Mouse (Mus musculus) hindbrain, embryonic 16.5 days (tissue): ENCODE measurements at regions not wholly inside any gene's neighbourhood (a gene's known extent, or its start where the extent isn't known, plus 50 kb on each side); places are given as distances from the start of the nearest gene placed in this dataset.

Experiments used
- ATAC-seq: fragments of 200-750 bp; cut with Nextera tagmentation; 2 replicates; pipeline ENCODE4 v1.8.0; 2017; ENCODE audit warnings: moderate TSS enrichment, moderate library complexity
- H3K27ac ChIP-seq: fragments of 300-500 bp; sonication (generic); 2 replicates; pipeline ENCODE4 v1.5.1; 2014; ENCODE audit warnings: low read depth, mild to moderate bottlenecking, control low read depth, low read length, moderate library complexity
- H3K27me3 ChIP-seq: fragments of 300-500 bp; sonication (generic); replicated peaks from 2 replicates; pipeline ENCODE4 v1.6.1; 2014; ENCODE audit warnings: low read length; ENCODE audit not compliant: control insufficient read depth, insufficient read depth
- H3K36me3 ChIP-seq: fragments of 300-500 bp; sonication (generic); 2 replicates; pipeline ENCODE4 v1.6.1; 2014; ENCODE audit warnings: mild to moderate bottlenecking, low read length, moderate library complexity, mixed read lengths; ENCODE audit not compliant: control insufficient read depth, insufficient read depth
- H3K4me1 ChIP-seq: fragments of 300-500 bp; sonication (generic); 2 replicates; pipeline ENCODE4 v1.6.1; 2014; ENCODE audit warnings: low read depth, low read length; ENCODE audit not compliant: control insufficient read depth, insufficient read depth
- H3K4me2 ChIP-seq: fragments of 300-500 bp; sonication (generic); 2 replicates; pipeline ENCODE4 v1.6.1; 2014; ENCODE audit warnings: mild to moderate bottlenecking, low read length, control low read depth, moderate library complexity
- H3K4me3 ChIP-seq: fragments of 300-500 bp; sonication (generic); 2 replicates; pipeline ENCODE4 v1.5.1; 2014; ENCODE audit warnings: mild to moderate bottlenecking, low read length, control low read depth, moderate library complexity
- H3K9ac ChIP-seq: fragments of 300-500 bp; sonication (generic); 2 replicates; pipeline ENCODE4 v1.6.1; 2014; ENCODE audit warnings: low read depth, mild to moderate bottlenecking, control low read depth, low read length, moderate library complexity
- H3K9me3 ChIP-seq: fragments of 300-500 bp; sonication (generic); 2 replicates; pipeline ENCODE4 v1.6.1; 2014; ENCODE audit warnings: mild to moderate bottlenecking, low read length, moderate library complexity; ENCODE audit not compliant: control insufficient read depth
- WGBS: fragments of 180-500 bp; shearing (Covaris S2); extraction: QIAGEN DNeasy Blood & Tissue Kit; methylation state at CpG from one replicate; pipeline ENCODE4 v1.1.7; 2014; 5-methylcytosine and 5-hydroxymethylcytosine counted together

GRCm38 (mm10) chr5:118841210-118842016 is 280.9 kb downstream of the Med13l start:
- WGBS, result 83% methylated on average over 21 of the region's 21 CpGs

GRCm38 (mm10) chr5:118842017-118842396 is 281.5 kb downstream of the Med13l start:
- ATAC-seq, result no peak
- H3K4me3 ChIP-seq, result no peak overlapping the region
- no peaks in the 10 kb centered on the region for H3K4me1 ChIP-seq
- H3K36me3 ChIP-seq, result no peaks in the 10 kb centered on the region
- H3K9me3 ChIP-seq, result no peaks in the 10 kb centered on the region
- no peak overlapping the region for H3K9ac ChIP-seq
- WGBS, result 68% methylated on average over 10 of the region's 10 CpGs
- no peaks in the 10 kb centered on the region; the same call in 1 of the 2 replicates for H3K27me3 ChIP-seq
- H3K4me2 ChIP-seq, result no peak overlapping the region
- no peak overlapping the region for H3K27ac ChIP-seq

More at GRCm38 (mm10) chr5:118841210-118842016, 280.9 kb downstream of the Med13l start:
- Histone ChIP-seq H3K9ac (no peak overlapping the region), H3K27ac (no peak overlapping the region), H3K9me3 (no peaks in the 10 kb centered on the region), H3K4me1 (no peaks in the 10 kb centered on the region), H3K36me3 (no peaks in the 10 kb centered on the region), H3K4me3 (no peak overlapping the region), H3K4me2 (no peak overlapping the region), H3K27me3 (no peaks in the 10 kb centered on the region; the same call in 1 of the 2 replicates)
- no peak for ATAC-seq

- no peak overlapping the region for H3K4me3 ChIP-seq
- H3K4me1 ChIP-seq, result no peaks in the 10 kb centered on the region
- no peaks in the 10 kb centered on the region for H3K36me3 ChIP-seq
- H3K27me3 ChIP-seq, result no peaks in the 10 kb centered on the region
- H3K9me3 ChIP-seq, result no peaks in the 10 kb centered on the region
- no peak overlapping the region for H3K27ac ChIP-seq
- no peak for ATAC-seq
- 40% methylated on average over 12 of the region's 12 CpGs for WGBS
- no peak overlapping the region for H3K9ac ChIP-seq
- no peak overlapping the region for H3K4me2 ChIP-seq
Measured at GRCm38 (mm10) chr5:118857001-118857400, 296.5 kb downstream of the Med13l start.

- H3K4me2 ChIP-seq, result no peak overlapping the region
- H3K9ac ChIP-seq, result no peak overlapping the region
- H3K27me3 ChIP-seq, result no peaks in the 10 kb centered on the region
- H3K27ac ChIP-seq, result no peak overlapping the region
- H3K9me3 ChIP-seq, result peaks cover 6% of the 10 kb centered on the region
- no peak for ATAC-seq
- no peaks in the 10 kb centered on the region for H3K36me3 ChIP-seq
- H3K4me3 ChIP-seq, result no peak overlapping the region
- no peaks in the 10 kb centered on the region for H3K4me1 ChIP-seq
- 88% methylated on average over 13 of the region's 13 CpGs for WGBS
Measured at GRCm38 (mm10) chr5:118861143-118861847, 300.8 kb downstream of the Med13l start.

GRCm38 (mm10) chr5:118867511-118867910 is 307.0 kb downstream of the Med13l start:
- Histone ChIP-seq H3K36me3 (no peaks in the 10 kb centered on the region), H3K4me2 (no peak overlapping the region), H3K27ac (no peak overlapping the region), H3K27me3 (no peaks in the 10 kb centered on the region), H3K4me3 (no peak overlapping the region), H3K4me1 (no peaks in the 10 kb centered on the region), H3K9me3 (peaks cover 9% of the 10 kb centered on the region), H3K9ac (no peak overlapping the region)
- no peak for ATAC-seq
- 93% methylated on average over 5 of the region's 5 CpGs for WGBS

- no peaks in the 10 kb centered on the region for H3K4me1 ChIP-seq
- ATAC-seq, result no peak
Measured at GRCm38 (mm10) chr5:118869330-118869729, 308.9 kb downstream of the Med13l start.

GRCm38 (mm10) chr5:118873871-118874270 is 313.4 kb downstream of the Med13l start:
- Histone ChIP-seq H3K9ac (no peak overlapping the region), H3K27me3 (peaks cover 37% of the 10 kb centered on the region), H3K4me3 (no peak overlapping the region), H3K9me3 (no peaks in the 10 kb centered on the region), H3K36me3 (no peaks in the 10 kb centered on the region), H3K27ac (no peak overlapping the region), H3K4me2 (no peak overlapping the region), H3K4me1 (peaks cover 5% of the 10 kb centered on the region; the same call in 1 of the 2 replicates)
- no peak for ATAC-seq
- 45% methylated on average over 7 of the region's 7 CpGs for WGBS

More at GRCm38 (mm10) chr5:118869330-118869729, 308.9 kb downstream of the Med13l start:
- Histone ChIP-seq H3K4me3 (no peak overlapping the region), H3K27ac (no peak overlapping the region), H3K4me2 (no peak overlapping the region), H3K9me3 (peaks cover 4% of the 10 kb centered on the region; the same call in 1 of the 2 replicates), H3K9ac (no peak overlapping the region), H3K36me3 (no peaks in the 10 kb centered on the region), H3K27me3 (peaks cover 4% of the 10 kb centered on the region)
- WGBS, result 77% methylated on average over 9 of the region's 9 CpGs

GRCm38 (mm10) chr5:118875096-118875637 is 314.7 kb downstream of the Med13l start:
- Histone ChIP-seq H3K4me1 (peaks cover 5% of the 10 kb centered on the region; the same call in 1 of the 2 replicates), H3K27me3 (peaks cover 43% of the 10 kb centered on the region), H3K27ac (no peak overlapping the region), H3K9ac (no peak overlapping the region), H3K9me3 (no peaks in the 10 kb centered on the region), H3K4me2 (no peak overlapping the region), H3K36me3 (no peaks in the 10 kb centered on the region), H3K4me3 (no peak overlapping the region)
- 73% methylated on average over 10 of the region's 10 CpGs for WGBS
- ATAC-seq, result no peak
